Mouse (Mus musculus): Measurements from ENCODE around the gene Phkg2. TPM values are rescaled to one million over a fixed set of nuclear protein-coding genes. Genes with fewer than 3 reads are reported as not detected.

The Phkg2 gene
- polyA plus RNA-seq, 1 experiment from 2014 or later: 69.6 TPM

GRCm38 (mm10) chr7:127626471-127626870 is 53.3 kb downstream of the Phkg2 start:
- Histone ChIP-seq H3K4me3 (ENCODE audit: low read depth, low read length) (no peak overlapping the region), H3K9me3 (ENCODE audit: control insufficient read depth, low read length) (no peaks in the 10 kb centered on the region), H3K9ac (replicated peaks; ENCODE audit: low read depth, low read length) (no peak overlapping the region), H3K27me3 (ENCODE audit: control insufficient read depth, insufficient read depth, low read length) (no peaks in the 10 kb centered on the region), H3K36me3 (ENCODE audit: control insufficient read depth, insufficient read depth, low read length) (no peaks in the 10 kb centered on the region), H3K4me1 (ENCODE audit: control insufficient read depth, insufficient read depth, low read length) (no peaks in the 10 kb centered on the region), H3K27ac (ENCODE audit: low read depth, low read length) (no peak overlapping the region), H3K4me2 (ENCODE audit: low read depth, low read length) (no peak overlapping the region)
- WGBS: 95% methylated on average over 4 of the region's 4 CpGs
- ATAC-seq (ENCODE audit: low read depth): no peak

GRCm38 (mm10) chr7:127628646-127629045 is 55.5 kb downstream of the Phkg2 start:
- Histone ChIP-seq H3K9me3 (ENCODE audit: control insufficient read depth, low read length) (no peaks in the 10 kb centered on the region), H3K4me1 (ENCODE audit: control insufficient read depth, insufficient read depth, low read length) (no peaks in the 10 kb centered on the region), H3K27ac (ENCODE audit: low read depth, low read length) (no peak overlapping the region), H3K27me3 (ENCODE audit: control insufficient read depth, insufficient read depth, low read length) (no peaks in the 10 kb centered on the region), H3K4me2 (ENCODE audit: low read depth, low read length) (no peak overlapping the region), H3K4me3 (ENCODE audit: low read depth, low read length) (no peak overlapping the region), H3K36me3 (ENCODE audit: control insufficient read depth, insufficient read depth, low read length) (no peaks in the 10 kb centered on the region), H3K9ac (replicated peaks; ENCODE audit: low read depth, low read length) (no peak overlapping the region)
- no peak for ATAC-seq (ENCODE audit: low read depth)
- 81% methylated on average over 4 of the region's 5 CpGs for WGBS

- ATAC-seq (ENCODE audit: low read depth): no peak
- Histone ChIP-seq H3K27me3 (ENCODE audit: control insufficient read depth, insufficient read depth, low read length) (no peaks in the 10 kb centered on the region), H3K4me3 (ENCODE audit: low read depth, low read length) (no peak overlapping the region), H3K9ac (replicated peaks; ENCODE audit: low read depth, low read length) (no peak overlapping the region), H3K4me2 (ENCODE audit: low read depth, low read length) (no peak overlapping the region), H3K9me3 (ENCODE audit: control insufficient read depth, low read length) (no peaks in the 10 kb centered on the region), H3K36me3 (ENCODE audit: control insufficient read depth, insufficient read depth, low read length) (no peaks in the 10 kb centered on the region), H3K4me1 (ENCODE audit: control insufficient read depth, insufficient read depth, low read length) (no peaks in the 10 kb centered on the region), H3K27ac (ENCODE audit: low read depth, low read length) (no peak overlapping the region)
- WGBS: 61% methylated on average over 4 of the region's 4 CpGs
Measured at GRCm38 (mm10) chr7:127631416-127631815, 58.3 kb downstream of the Phkg2 start.

Other genes with a start within 250 kb of the Phkg2 start
- gene Zfp768, start 227.8 kb upstream of the Phkg2 start, polyA plus RNA-seq (2014; fragmentation: Nextera tagmentation; extraction: Ambion mirVana): 3.3 and 6.0 TPM in 2 replicates
- gene Zfp747, start 197.3 kb upstream of the Phkg2 start, polyA plus RNA-seq (2014; fragmentation: Nextera tagmentation; extraction: Ambion mirVana): 8.4 and 9.1 TPM in 2 replicates
- gene 9130019O22Rik, start 186.2 kb upstream of the Phkg2 start, polyA plus RNA-seq (2014; fragmentation: Nextera tagmentation; extraction: Ambion mirVana): 5.6 and 6.7 TPM in 2 replicates
- gene E430018J23Rik, start 179.7 kb upstream of the Phkg2 start, polyA plus RNA-seq (2014; fragmentation: Nextera tagmentation; extraction: Ambion mirVana): 6.0 and 7.8 TPM in 2 replicates
- 5.5 and 5.7 TPM in 2 replicates for gene Zfp764, start 166.5 kb upstream of the Phkg2 start, polyA plus RNA-seq (2014; fragmentation: Nextera tagmentation; extraction: Ambion mirVana)
- 35.7 and 37.2 TPM in 2 replicates for gene Zfp688, start 151.3 kb upstream of the Phkg2 start, polyA plus RNA-seq (2014; fragmentation: Nextera tagmentation; extraction: Ambion mirVana)
- 16.1 and 18.2 TPM in 2 replicates for gene Zfp689, start 124.2 kb upstream of the Phkg2 start, polyA plus RNA-seq (2014; fragmentation: Nextera tagmentation; extraction: Ambion mirVana)
- gene Prr14, start 113.7 kb upstream of the Phkg2 start, polyA plus RNA-seq (2014; fragmentation: Nextera tagmentation; extraction: Ambion mirVana): 35.8 and 38.8 TPM in 2 replicates
- gene Fbrs, start 94.1 kb upstream of the Phkg2 start, polyA plus RNA-seq (2014; fragmentation: Nextera tagmentation; extraction: Ambion mirVana): 15.5 TPM in 2 replicates
- 53.0 and 66.7 TPM in 2 replicates for gene Srcap, start 61.4 kb upstream of the Phkg2 start, polyA plus RNA-seq (2014; fragmentation: Nextera tagmentation; extraction: Ambion mirVana)
- 18.3 and 19.7 TPM in 2 replicates for gene Gm42715, start 53.8 kb upstream of the Phkg2 start, polyA plus RNA-seq (2014; fragmentation: Nextera tagmentation; extraction: Ambion mirVana)
- 7.2 TPM in 2 replicates for gene Tmem265, start 11.9 kb upstream of the Phkg2 start, polyA plus RNA-seq (2014; fragmentation: Nextera tagmentation; extraction: Ambion mirVana)
- gene Ccdc189, start 15.3 kb downstream of the Phkg2 start, polyA plus RNA-seq (2014; fragmentation: Nextera tagmentation; extraction: Ambion mirVana): 7.8 and 10.6 TPM in 2 replicates
- gene Rnf40, start 15.4 kb downstream of the Phkg2 start, polyA plus RNA-seq (2014; fragmentation: Nextera tagmentation; extraction: Ambion mirVana): 31.2 and 39.6 TPM in 2 replicates
- 20.4 and 25.3 TPM in 2 replicates for gene Zfp629, start 42.5 kb downstream of the Phkg2 start, polyA plus RNA-seq (2014; fragmentation: Nextera tagmentation; extraction: Ambion mirVana)
- gene Bcl7c, start 135.6 kb downstream of the Phkg2 start, polyA plus RNA-seq (2014; fragmentation: Nextera tagmentation; extraction: Ambion mirVana): 36.0 and 45.7 TPM in 2 replicates
- 2.7 and 3.6 TPM in 2 replicates for gene Ctf1, start 139.4 kb downstream of the Phkg2 start, polyA plus RNA-seq (2014; fragmentation: Nextera tagmentation; extraction: Ambion mirVana)
- gene Ctf2, start 158.8 kb downstream of the Phkg2 start, polyA plus RNA-seq (2014; fragmentation: Nextera tagmentation; extraction: Ambion mirVana): 0.27 TPM in 1 of 2 replicates, not detected in the other
- 6.5 and 9.1 TPM in 2 replicates for gene Fbxl19, start 171.2 kb downstream of the Phkg2 start, polyA plus RNA-seq (2014; fragmentation: Nextera tagmentation; extraction: Ambion mirVana)
- 4.6 and 6.8 TPM in 2 replicates for gene Orai3, start 196.5 kb downstream of the Phkg2 start, polyA plus RNA-seq (2014; fragmentation: Nextera tagmentation; extraction: Ambion mirVana)
- gene Setd1a, start 203.3 kb downstream of the Phkg2 start, polyA plus RNA-seq (2014; fragmentation: Nextera tagmentation; extraction: Ambion mirVana): 22.4 and 23.3 TPM in 2 replicates
- 0.64 TPM in 1 of 2 replicates, not detected in the other for gene Gm49388, start 212.3 kb downstream of the Phkg2 start, polyA plus RNA-seq (2014; fragmentation: Nextera tagmentation; extraction: Ambion mirVana)
- 7.0 and 9.6 TPM in 2 replicates for gene Hsd3b7, start 227.3 kb downstream of the Phkg2 start, polyA plus RNA-seq (2014; fragmentation: Nextera tagmentation; extraction: Ambion mirVana)

Measured in neural tube, embryonic 14.5 days (tissue).